Mouse (Mus musculus): ENCODE measurements around the gene Ddo. TPM values are rescaled to one million over a fixed set of nuclear protein-coding genes. Genes with fewer than 3 reads are reported as not detected.

The Ddo gene
- total RNA-seq, 2 experiments from 2014 or later: 18.9 to 21.5 TPM

- DNase-seq (ENCODE audit: low spot score in 2 of 2): no peak
- Histone ChIP-seq H3K4me3 (no peak overlapping the region), H3K27ac (peak overlapping the region; percentile 87)
- no peak for TF ChIP-seq CTCF (conservative IDR thresholded peaks at IDR 0.05)
Measured at GRCm38 (mm10) chr10:40673297-40673665, 43.5 kb downstream of the Ddo start.

- no peak for DNase-seq (ENCODE audit: low spot score in 2 of 2)
- Histone ChIP-seq H3K4me3 (no peak overlapping the region), H3K27ac (peak overlapping the region; percentile 87)
- TF ChIP-seq CTCF (conservative IDR thresholded peaks at IDR 0.05): no peak
Measured at GRCm38 (mm10) chr10:40674151-40674550, 44.3 kb downstream of the Ddo start.

- no peak overlapping the region for H3K27ac ChIP-seq
- DNase-seq (ENCODE audit: low spot score in 2 of 2): no peak
- H3K4me3 ChIP-seq: no peak overlapping the region
- no peak for TF ChIP-seq CTCF (conservative IDR thresholded peaks at IDR 0.05)
Measured at GRCm38 (mm10) chr10:40675921-40676320, 46.1 kb downstream of the Ddo start.

- peak; percentile 63 for TF ChIP-seq CTCF (conservative IDR thresholded peaks at IDR 0.05)
- Histone ChIP-seq H3K4me3 (no peak overlapping the region), H3K27ac (peak overlapping the region; percentile 51)
- no peak for DNase-seq (ENCODE audit: low spot score in 2 of 2)
Measured at GRCm38 (mm10) chr10:40678477-40678876, 48.7 kb downstream of the Ddo start.

GRCm38 (mm10) chr10:40682470-40682869 is 52.7 kb downstream of the Ddo start:
- Histone ChIP-seq H3K4me3 (no peak overlapping the region), H3K27ac (peak overlapping the region; percentile 99)
- TF ChIP-seq CTCF (conservative IDR thresholded peaks at IDR 0.05): no peak
- peak; percentile 71 to 90 for DNase-seq (ENCODE audit: low spot score in 2 of 2)

GRCm38 (mm10) chr10:40683092-40683867 is 53.5 kb downstream of the Ddo start, which contains the start of gene Mettl24:
Gene Mettl24 (plus strand): TSS chr10:40683282.
- Histone ChIP-seq H3K4me3 (peak within 1 kb of the TSS; percentile 62), H3K27ac (peak within 1 kb of the TSS; percentile 99)
- peak; percentile 74 for TF ChIP-seq CTCF (conservative IDR thresholded peaks at IDR 0.05)
- peak; percentile 42 to 59 for DNase-seq (ENCODE audit: low spot score in 2 of 2)

- Histone ChIP-seq H3K27ac (peak overlapping the region; percentile 99), H3K4me3 (peak overlapping the region; percentile 62)
- no peak for DNase-seq (ENCODE audit: low spot score in 2 of 2)
- no peak for TF ChIP-seq CTCF (conservative IDR thresholded peaks at IDR 0.05)
Measured at GRCm38 (mm10) chr10:40683868-40684253, 54.0 kb downstream of the Ddo start.

- DNase-seq (ENCODE audit: low spot score in 2 of 2): peak; percentile 38 to 52
- TF ChIP-seq CTCF (conservative IDR thresholded peaks at IDR 0.05): no peak
- Histone ChIP-seq H3K27ac (peak overlapping the region; percentile 99), H3K4me3 (no peak overlapping the region)
Measured at GRCm38 (mm10) chr10:40684326-40684725, 54.5 kb downstream of the Ddo start.

- DNase-seq (ENCODE audit: low spot score in 2 of 2): no peak
- H3K4me3 ChIP-seq: no peak overlapping the region
- no peak for TF ChIP-seq CTCF (conservative IDR thresholded peaks at IDR 0.05)
- peak overlapping the region; percentile 99 for H3K27ac ChIP-seq
Measured at GRCm38 (mm10) chr10:40685641-40686040, 55.8 kb downstream of the Ddo start.

- Histone ChIP-seq H3K27ac (peak overlapping the region; percentile 99), H3K4me3 (no peak overlapping the region)
- no peak for DNase-seq (ENCODE audit: low spot score in 2 of 2)
- TF ChIP-seq CTCF (conservative IDR thresholded peaks at IDR 0.05): no peak
Measured at GRCm38 (mm10) chr10:40686976-40687375, 57.2 kb downstream of the Ddo start.

- Histone ChIP-seq H3K27ac (peak overlapping the region; percentile 99), H3K4me3 (no peak overlapping the region)
- DNase-seq (ENCODE audit: low spot score in 2 of 2): no peak
- TF ChIP-seq CTCF (conservative IDR thresholded peaks at IDR 0.05): no peak
Measured at GRCm38 (mm10) chr10:40687407-40687806, 57.6 kb downstream of the Ddo start.

- peak; percentile 71 to 93 for DNase-seq (ENCODE audit: low spot score in 2 of 2)
- Histone ChIP-seq H3K27ac (peak overlapping the region; percentile 99), H3K4me3 (no peak overlapping the region)
- TF ChIP-seq CTCF (conservative IDR thresholded peaks at IDR 0.05): no peak
Measured at GRCm38 (mm10) chr10:40688266-40688665, 58.5 kb downstream of the Ddo start.

GRCm38 (mm10) chr10:40688873-40689272 is 59.1 kb downstream of the Ddo start:
- Histone ChIP-seq H3K27ac (peak overlapping the region; percentile 99), H3K4me3 (no peak overlapping the region)
- no peak for DNase-seq (ENCODE audit: low spot score in 2 of 2)
- TF ChIP-seq CTCF (conservative IDR thresholded peaks at IDR 0.05): no peak

GRCm38 (mm10) chr10:40698652-40699051 is 68.8 kb downstream of the Ddo start:
- Histone ChIP-seq H3K27ac (peak overlapping the region; percentile 61; the same call in 1 of the 2 replicates), H3K4me3 (no peak overlapping the region)
- no peak for DNase-seq (ENCODE audit: low spot score in 2 of 2)
- no peak for TF ChIP-seq CTCF (conservative IDR thresholded peaks at IDR 0.05)
